Mouse (Mus musculus): ENCODE measurements around the gene Gm26992. TPM values are rescaled to one million over a fixed set of nuclear protein-coding genes. Genes with fewer than 3 reads are reported as not detected.

Gene Gm26992
- total RNA-seq, 2 experiments from 2014 or later = not detected

DNA sequence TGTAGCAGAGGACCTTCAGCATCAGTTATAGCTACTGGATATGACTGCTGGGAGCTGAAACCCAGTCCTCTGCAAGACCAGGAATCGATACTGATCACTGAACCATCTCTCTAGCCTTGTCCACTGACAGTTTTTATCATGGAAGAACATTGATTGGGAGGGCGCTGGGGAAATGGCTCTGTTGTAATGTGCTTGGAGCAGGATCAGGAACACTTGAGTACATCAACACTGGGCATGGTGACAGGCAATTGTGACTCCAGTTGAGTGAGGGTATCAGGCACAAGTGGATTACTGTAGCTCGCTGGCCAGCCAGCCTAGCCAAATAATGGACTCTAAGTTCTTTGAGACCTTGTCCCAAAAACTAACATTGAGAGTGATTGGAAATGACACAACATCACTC lies 77.6 kb downstream of the Gm26992 start:
- no peak for DNase-seq
- no peak for TF ChIP-seq CTCF (IDR thresholded peaks at IDR 0.05)
- intact Hi-C loops (cut with DNase I) = loop anchor here (5.0 kb wide), 1 partner anchor 33 kb away; no protein-coding TSS in a partner anchor
- Histone ChIP-seq H3K27ac (no peak overlapping the region), H3K4me3 (no peak overlapping the region)

DNA sequence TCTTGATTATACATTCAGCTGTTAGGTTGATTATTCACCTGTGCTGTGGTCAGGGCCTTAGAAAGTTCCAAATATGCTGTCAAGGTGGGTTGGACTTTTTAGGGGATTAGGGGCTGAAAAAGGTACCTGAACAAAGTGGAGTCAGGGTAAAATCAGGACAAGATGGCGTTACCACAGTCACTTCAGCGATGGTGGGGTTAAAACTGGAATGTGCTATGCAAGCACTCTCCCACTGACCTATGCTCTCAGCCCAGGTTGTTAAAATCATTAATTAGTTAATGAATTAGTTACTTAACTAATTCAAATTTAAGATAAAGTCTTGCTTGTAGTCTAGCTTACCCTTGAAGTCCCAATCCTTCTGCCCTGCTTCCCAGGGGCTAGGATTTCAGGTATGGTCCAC lies 78.3 kb downstream of the Gm26992 start:
- Histone ChIP-seq H3K27ac (no peak overlapping the region), H3K4me3 (no peak overlapping the region)
- DNase-seq = no peak
- no peak for TF ChIP-seq CTCF (IDR thresholded peaks at IDR 0.05)
- intact Hi-C loops (cut with DNase I) = no loop called here

DNA sequence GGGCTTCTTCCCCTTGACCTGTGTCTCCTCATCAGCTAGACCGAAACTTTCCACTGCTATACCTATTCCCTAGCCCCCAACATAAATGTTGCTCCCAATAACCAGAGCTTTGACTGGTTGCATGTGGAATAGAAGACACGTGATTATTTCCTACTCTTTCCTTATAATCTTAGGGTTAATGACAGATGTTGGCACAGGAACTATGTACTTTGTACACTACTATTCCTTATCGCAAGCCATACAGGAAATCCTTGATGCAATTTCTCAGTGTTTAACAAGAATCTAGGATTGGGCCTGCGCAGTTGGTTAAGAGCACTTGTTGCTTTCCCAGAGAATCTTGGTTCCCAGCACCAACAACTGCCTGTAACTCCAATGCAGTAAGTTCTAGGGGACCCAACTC lies 86.4 kb downstream of the Gm26992 start:
- Histone ChIP-seq H3K4me3 (no peak overlapping the region), H3K27ac (no peak overlapping the region)
- no peak for DNase-seq
- TF ChIP-seq CTCF (IDR thresholded peaks at IDR 0.05) = no peak
- intact Hi-C loops (cut with DNase I) = no loop called here

DNA sequence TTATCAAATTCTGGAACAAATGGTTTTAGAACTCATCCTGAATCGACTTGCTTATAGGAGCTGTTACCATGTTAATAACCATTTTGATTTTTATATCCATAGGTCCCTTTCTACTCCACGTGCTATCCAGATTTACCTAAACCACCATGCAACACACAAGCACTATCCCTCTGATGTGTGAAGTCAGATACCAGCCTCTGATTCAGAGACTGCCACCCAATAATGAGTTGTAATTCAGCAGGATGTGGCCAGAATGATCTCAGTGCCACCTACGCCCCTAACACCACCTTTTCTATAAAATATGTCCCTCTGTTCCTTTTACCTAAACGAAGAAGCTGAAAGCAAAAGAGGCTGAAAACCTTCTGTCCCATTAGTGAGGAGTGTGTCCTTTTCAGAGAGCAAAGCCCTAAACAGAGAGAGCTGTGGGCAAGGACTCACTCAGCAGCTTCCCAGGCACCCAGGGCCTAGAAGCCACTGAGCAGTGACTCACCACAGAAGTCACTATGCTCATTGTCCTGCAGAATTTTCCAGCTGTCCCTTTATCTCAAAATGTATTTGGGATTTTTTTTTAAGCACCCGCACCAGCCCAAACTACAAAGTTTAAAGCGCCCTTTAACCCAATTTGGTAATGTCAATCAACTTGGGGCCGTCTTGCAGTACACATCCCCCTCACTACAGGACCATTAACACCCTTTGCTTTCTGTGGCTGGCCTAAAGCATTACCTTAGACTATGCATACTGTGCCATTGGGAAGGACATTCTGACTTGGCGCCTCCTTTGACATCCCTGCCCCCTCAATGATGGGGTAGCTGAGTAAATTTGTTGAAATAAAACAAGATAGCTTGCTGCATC lies 87.6 kb downstream of the Gm26992 start:
- Histone ChIP-seq H3K4me3 (no peak overlapping the region), H3K27ac (no peak overlapping the region)
- no peak for TF ChIP-seq CTCF (IDR thresholded peaks at IDR 0.05)
- intact Hi-C loops (cut with DNase I) = no loop called here
- no peak for DNase-seq

DNA sequence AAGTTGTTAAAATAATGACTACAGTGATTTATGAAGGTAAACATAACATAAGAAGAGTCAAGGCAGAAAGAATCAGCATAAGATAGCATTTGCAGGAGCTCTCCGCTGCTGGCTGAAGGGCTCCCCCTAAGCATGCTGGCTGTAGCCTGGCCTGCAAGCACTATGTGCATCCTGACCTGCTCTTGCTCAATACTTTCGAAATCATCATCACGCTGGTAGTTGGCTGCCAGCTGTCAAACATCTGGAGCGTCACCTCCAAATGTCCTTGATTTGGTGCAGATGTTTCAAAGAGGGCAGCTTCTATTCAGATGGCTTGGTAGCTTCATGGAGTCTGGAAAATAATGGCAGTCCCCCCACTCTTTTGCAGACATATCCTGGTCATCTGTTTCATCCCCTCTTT lies 93.0 kb downstream of the Gm26992 start:
- peak; percentile 31 for DNase-seq
- no peak overlapping the region for H3K27ac ChIP-seq
- intact Hi-C loops (cut with DNase I) = no loop called here
- no peak for TF ChIP-seq CTCF (IDR thresholded peaks at IDR 0.05)
- H3K4me3 ChIP-seq = no peak overlapping the region

DNA sequence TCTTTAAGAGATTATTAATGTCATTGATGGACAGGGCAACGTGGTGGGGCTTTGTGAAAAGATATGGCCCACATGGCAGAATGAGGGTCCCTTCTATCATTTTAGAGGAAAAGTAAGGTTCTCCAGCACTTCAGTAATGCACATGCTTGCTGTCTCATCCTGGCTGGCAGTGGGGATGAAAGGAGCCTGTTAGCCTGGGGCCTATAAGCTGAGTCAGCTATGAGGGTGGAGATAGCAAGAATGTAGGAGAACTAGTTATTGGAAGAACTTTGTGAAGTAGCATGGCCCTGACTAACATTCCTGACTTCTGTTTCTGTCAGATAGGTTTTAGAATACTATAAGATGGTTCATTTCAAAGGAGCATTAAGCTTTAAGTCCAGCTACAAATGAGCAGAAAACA lies 93.5 kb downstream of the Gm26992 start:
- no peak for DNase-seq
- no peak for TF ChIP-seq CTCF (IDR thresholded peaks at IDR 0.05)
- intact Hi-C loops (cut with DNase I) = no loop called here
- H3K27ac ChIP-seq = no peak overlapping the region
- H3K4me3 ChIP-seq = no peak overlapping the region

DNA sequence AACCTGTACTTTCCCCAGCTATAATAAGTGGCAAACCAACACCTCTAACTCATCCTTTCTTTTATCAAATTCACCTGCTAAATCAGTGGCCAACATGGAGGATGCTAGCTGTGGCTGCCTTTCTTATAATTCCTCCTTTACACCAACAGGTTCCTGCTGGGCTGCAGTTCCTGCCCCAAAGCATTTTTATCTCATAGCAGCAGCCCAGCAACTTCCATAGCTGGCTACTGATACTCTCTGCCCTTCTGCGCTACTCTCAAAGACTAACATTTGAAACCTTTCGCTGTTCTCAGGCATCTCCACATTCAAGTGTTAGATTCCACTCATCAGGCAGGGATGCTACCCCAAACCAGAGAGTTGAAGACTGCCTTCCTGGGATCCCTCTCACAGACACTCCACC lies 97.0 kb downstream of the Gm26992 start:
- no peak overlapping the region for H3K27ac ChIP-seq
- DNase-seq = no peak
- TF ChIP-seq CTCF (IDR thresholded peaks at IDR 0.05) = no peak
- no peak overlapping the region for H3K4me3 ChIP-seq
- intact Hi-C loops (cut with DNase I) = no loop called here

DNA sequence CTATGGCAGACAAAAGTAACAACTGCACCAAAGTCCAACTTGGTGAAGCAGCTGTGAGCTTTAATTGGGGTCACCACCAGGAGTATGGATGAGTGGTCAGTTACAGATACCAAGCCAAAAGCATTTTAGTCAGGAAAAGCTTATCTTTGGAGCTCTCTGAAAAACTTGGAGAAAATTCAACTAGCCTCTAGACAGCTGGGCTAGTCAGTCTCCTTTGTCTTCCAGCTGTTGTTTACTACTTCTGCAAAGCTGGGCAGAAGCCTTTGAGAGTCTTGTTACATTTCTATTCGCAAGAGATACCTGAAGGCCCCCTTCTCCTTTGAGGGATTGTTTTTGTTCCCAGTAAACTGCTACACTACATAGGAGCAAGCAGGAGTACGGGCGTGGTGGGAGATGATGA lies 97.7 kb downstream of the Gm26992 start:
- no peak for TF ChIP-seq CTCF (IDR thresholded peaks at IDR 0.05)
- intact Hi-C loops (cut with DNase I) = no loop called here
- no peak overlapping the region for H3K4me3 ChIP-seq
- H3K27ac ChIP-seq = no peak overlapping the region
- DNase-seq = no peak

DNA sequence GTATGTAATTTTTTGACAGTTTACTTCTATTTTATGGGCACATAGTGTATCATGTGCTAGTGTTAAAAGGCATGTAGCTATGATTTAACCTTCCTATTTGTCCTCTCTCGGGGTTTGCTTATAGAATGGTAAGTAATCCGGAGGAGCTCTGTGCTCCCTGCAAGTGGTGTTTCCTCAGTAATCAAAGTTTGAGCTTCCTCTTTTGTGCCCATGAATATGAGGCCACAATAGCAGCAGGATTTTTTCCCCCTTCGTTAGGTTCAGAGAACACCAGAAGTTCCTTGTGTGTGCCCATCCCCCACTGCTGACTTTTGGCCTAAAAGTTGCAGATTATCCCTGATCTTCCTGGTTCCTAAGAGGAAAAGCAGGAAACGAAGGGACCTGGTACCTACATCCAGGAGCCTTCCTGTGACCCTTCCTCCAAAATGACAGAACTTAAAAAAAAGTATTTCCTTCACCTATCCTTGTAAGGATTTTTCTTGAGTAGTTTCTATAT lies 99.5 kb downstream of the Gm26992 start:
- TF ChIP-seq CTCF (IDR thresholded peaks at IDR 0.05) = no peak
- no peak overlapping the region for H3K4me3 ChIP-seq
- intact Hi-C loops (cut with DNase I) = no loop called here
- no peak for DNase-seq
- H3K27ac ChIP-seq = no peak overlapping the region

DNA sequence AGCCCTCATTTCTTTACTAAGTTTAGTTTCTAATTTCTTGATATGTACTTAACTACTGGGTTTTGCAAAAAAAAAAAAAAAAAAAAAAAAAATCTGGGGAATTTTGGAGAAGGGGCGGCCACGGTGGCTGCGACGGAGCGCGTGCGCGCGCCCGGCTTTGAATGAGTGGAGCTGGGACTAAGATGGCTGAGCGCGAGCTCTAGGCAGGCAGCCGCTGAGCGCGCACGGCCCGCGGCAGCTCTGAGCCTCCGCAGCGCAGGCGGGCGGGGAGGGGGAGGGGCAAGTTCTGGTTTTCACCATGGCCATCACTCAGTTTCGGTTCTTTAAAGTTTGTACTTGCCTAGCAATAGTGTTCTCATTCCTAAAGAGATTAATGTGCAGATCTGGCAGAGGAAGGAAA lies 107.4 kb downstream of the Gm26992 start:
- H3K4me3 ChIP-seq = peak overlapping the region; percentile 64
- DNase-seq = peak; percentile 80
- peak overlapping the region; percentile 59 for H3K27ac ChIP-seq
- intact Hi-C loops (cut with DNase I) = no loop called here
- no peak for TF ChIP-seq CTCF (IDR thresholded peaks at IDR 0.05)

Other genes starting within 250 kb of the Gm26992 start
- gene Nap1l2, start 235.4 kb upstream of the Gm26992 start, total RNA-seq (2021) = not detected
- not detected for gene Cdx4, start 100.6 kb upstream of the Gm26992 start, total RNA-seq (2021)
- gene Chic1, start 65.5 kb upstream of the Gm26992 start, total RNA-seq (2021) = under 1 TPM; 0.25 to 0.26 TPM
- not detected for gene Tsx, start 7.5 kb upstream of the Gm26992 start, total RNA-seq (2021)
- gene Zcchc13, start 208.6 kb downstream of the Gm26992 start, total RNA-seq (2021) = not detected

Measured in gastrocnemius, adult 2 months (tissue).